Mouse (Mus musculus): ENCODE results near the gene Clip3. TPM values are rescaled to one million over a fixed set of nuclear protein-coding genes. Genes with fewer than 3 reads are reported as not detected.

Clip3 gene
- polyA plus RNA-seq, 1 experiment from 2014 or later, result 12.8 TPM

- H3K4me3 ChIP-seq (ENCODE audit: control insufficient read depth in 1 of 2, insufficient read depth in 1 of 2, low read depth in 1 of 2, low read length in 2 of 2), result no peak overlapping the region
- peaks cover 12 to 18% of the 10 kb centered on the region in 2 experiments; a peak in 3 of 4 replicates for H3K4me1 ChIP-seq (ENCODE audit: control insufficient read depth in 2 of 2, insufficient read depth in 2 of 2, low read length in 2 of 2)
- H3K27me3 ChIP-seq (ENCODE audit: control insufficient read depth, insufficient read depth, low read length), result no peaks in the 10 kb centered on the region
- 46% methylated on average over 27 of the region's 27 CpGs for WGBS
- ATAC-seq (ENCODE audit: insufficient number of reproducible peaks, insufficient read depth, low FRiP score, low read depth), result no peak
- H3K27ac ChIP-seq (replicated peaks in 1 of 2; ENCODE audit: control insufficient read depth in 1 of 2, insufficient read depth in 1 of 2, low read depth in 2 of 2, low read length in 2 of 2), result no peak overlapping the region
- no peak overlapping the region for H3K9ac ChIP-seq (ENCODE audit: low read length)
- H3K9me3 ChIP-seq (ENCODE audit: control insufficient read depth, low read length), result no peaks in the 10 kb centered on the region
- H3K4me2 ChIP-seq (ENCODE audit: low read length), result no peak overlapping the region
- H3K36me3 ChIP-seq (ENCODE audit: control insufficient read depth, insufficient read depth, low read length), result peaks cover 14% of the 10 kb centered on the region; the same call in 1 of the 2 replicates
Measured at GRCm38 (mm10) chr7:30313666-30314320, 22.3 kb downstream of the Clip3 start.

GRCm38 (mm10) chr7:30314721-30315155 is 23.2 kb downstream of the Clip3 start, which contains the start of gene Syne4:
Gene Syne4 (plus strand): TSS chr7:30314807.
- Histone ChIP-seq H3K4me2 (ENCODE audit: low read length) (peak within 1 kb of the TSS; percentile 59), H3K9me3 (ENCODE audit: control insufficient read depth, low read length) (no peaks in the 10 kb centered on the region), H3K4me3 (ENCODE audit: control insufficient read depth in 1 of 2, insufficient read depth in 1 of 2, low read depth in 1 of 2, low read length in 2 of 2) (peak within 1 kb of the TSS; percentile 26 to 36), H3K4me1 (ENCODE audit: control insufficient read depth in 2 of 2, insufficient read depth in 2 of 2, low read length in 2 of 2) (peaks cover 6 to 10% of the 10 kb centered on the region in 2 experiments; a peak in 3 of 4 replicates), H3K9ac (ENCODE audit: low read length) (peak within 1 kb of the TSS; percentile 67), H3K27me3 (ENCODE audit: control insufficient read depth, insufficient read depth, low read length) (no peaks in the 10 kb centered on the region), H3K27ac (replicated peaks in 1 of 2; ENCODE audit: control insufficient read depth in 1 of 2, insufficient read depth in 1 of 2, low read depth in 2 of 2, low read length in 2 of 2) (no peak within 1 kb of the TSS), H3K36me3 (ENCODE audit: control insufficient read depth, insufficient read depth, low read length) (peaks cover 14% of the 10 kb centered on the region; the same call in 1 of the 2 replicates)
- ATAC-seq (ENCODE audit: insufficient number of reproducible peaks, insufficient read depth, low FRiP score, low read depth), result no peak
- WGBS, result 3% methylated on average over 9 of the region's 9 CpGs

GRCm38 (mm10) chr7:30315559-30316529 is 24.3 kb downstream of the Clip3 start:
- H3K36me3 ChIP-seq (ENCODE audit: control insufficient read depth, insufficient read depth, low read length), result peaks cover 14% of the 10 kb centered on the region; the same call in 1 of the 2 replicates
- WGBS, result 75% methylated on average over 13 of the region's 13 CpGs
- no peaks in the 10 kb centered on the region for H3K27me3 ChIP-seq (ENCODE audit: control insufficient read depth, insufficient read depth, low read length)
- H3K9ac ChIP-seq (ENCODE audit: low read length), result no peak overlapping the region
- H3K4me1 ChIP-seq (ENCODE audit: control insufficient read depth in 2 of 2, insufficient read depth in 2 of 2, low read length in 2 of 2), result peaks cover 6 to 8% of the 10 kb centered on the region in 2 experiments; a peak in 3 of 4 replicates
- H3K9me3 ChIP-seq (ENCODE audit: control insufficient read depth, low read length), result no peaks in the 10 kb centered on the region
- H3K4me2 ChIP-seq (ENCODE audit: low read length), result no peak overlapping the region
- no peak for ATAC-seq (ENCODE audit: insufficient number of reproducible peaks, insufficient read depth, low FRiP score, low read depth)
- no peak overlapping the region for H3K4me3 ChIP-seq (ENCODE audit: control insufficient read depth in 1 of 2, insufficient read depth in 1 of 2, low read depth in 1 of 2, low read length in 2 of 2)
- no peak overlapping the region for H3K27ac ChIP-seq (replicated peaks in 1 of 2; ENCODE audit: control insufficient read depth in 1 of 2, insufficient read depth in 1 of 2, low read depth in 2 of 2, low read length in 2 of 2)

GRCm38 (mm10) chr7:30318142-30318541 is 26.6 kb downstream of the Clip3 start:
- 0 out of 2 replicates have a peak, but pooled peaks cover under 1% of the 10 kb centered on the region for H3K36me3 ChIP-seq (ENCODE audit: control insufficient read depth, insufficient read depth, low read length)
- H3K9me3 ChIP-seq (ENCODE audit: control insufficient read depth, low read length), result no peaks in the 10 kb centered on the region
- 81% methylated on average over 3 of the region's 3 CpGs for WGBS
- H3K27ac ChIP-seq (replicated peaks in 1 of 2; ENCODE audit: control insufficient read depth in 1 of 2, insufficient read depth in 1 of 2, low read depth in 2 of 2, low read length in 2 of 2), result no peak overlapping the region
- no peaks in the 10 kb centered on the region for H3K27me3 ChIP-seq (ENCODE audit: control insufficient read depth, insufficient read depth, low read length)
- H3K4me3 ChIP-seq (ENCODE audit: control insufficient read depth in 1 of 2, insufficient read depth in 1 of 2, low read depth in 1 of 2, low read length in 2 of 2), result no peak overlapping the region
- no peak overlapping the region for H3K9ac ChIP-seq (ENCODE audit: low read length)
- no peak for ATAC-seq (ENCODE audit: insufficient number of reproducible peaks, insufficient read depth, low FRiP score, low read depth)
- H3K4me1 ChIP-seq (ENCODE audit: control insufficient read depth in 2 of 2, insufficient read depth in 2 of 2, low read length in 2 of 2), result peaks cover 9 to 21% of the 10 kb centered on the region in 2 experiments
- H3K4me2 ChIP-seq (ENCODE audit: low read length), result no peak overlapping the region

GRCm38 (mm10) chr7:30320946-30321345 is 29.4 kb downstream of the Clip3 start:
- H3K4me3 ChIP-seq (ENCODE audit: control insufficient read depth in 1 of 2, insufficient read depth in 1 of 2, low read depth in 1 of 2, low read length in 2 of 2), result peak overlapping the region in 1 of 2 experiments; percentile 80; a peak in 2 of 4 replicates
- H3K27ac ChIP-seq (replicated peaks in 1 of 2; ENCODE audit: control insufficient read depth in 1 of 2, insufficient read depth in 1 of 2, low read depth in 2 of 2, low read length in 2 of 2), result 0 out of 4 replicates have a peak overlapping the region, but pooled peaks of 1 of the 2 experiments have one; percentile 92
- peaks cover 3 to 14% of the 10 kb centered on the region in 2 experiments; a peak in 3 of 4 replicates for H3K4me1 ChIP-seq (ENCODE audit: control insufficient read depth in 2 of 2, insufficient read depth in 2 of 2, low read length in 2 of 2)
- peak overlapping the region; percentile 93 for H3K9ac ChIP-seq (ENCODE audit: low read length)
- 81% methylated on average over 2 of the region's 2 CpGs for WGBS
- H3K36me3 ChIP-seq (ENCODE audit: control insufficient read depth, insufficient read depth, low read length), result no peaks in the 10 kb centered on the region
- H3K27me3 ChIP-seq (ENCODE audit: control insufficient read depth, insufficient read depth, low read length), result no peaks in the 10 kb centered on the region
- ATAC-seq (ENCODE audit: insufficient number of reproducible peaks, insufficient read depth, low FRiP score, low read depth), result no peak
- peak overlapping the region; percentile 89 for H3K4me2 ChIP-seq (ENCODE audit: low read length)
- H3K9me3 ChIP-seq (ENCODE audit: control insufficient read depth, low read length), result no peaks in the 10 kb centered on the region

GRCm38 (mm10) chr7:30321539-30322284 is 30.2 kb downstream of the Clip3 start, which contains the start of gene E130208F15Rik:
Gene E130208F15Rik (plus strand): TSS chr7:30321740.
- Histone ChIP-seq H3K9me3 (ENCODE audit: control insufficient read depth, low read length) (no peaks in the 10 kb centered on the region), H3K4me1 (ENCODE audit: control insufficient read depth in 2 of 2, insufficient read depth in 2 of 2, low read length in 2 of 2) (peaks cover 3 to 14% of the 10 kb centered on the region in 2 experiments; a peak in 3 of 4 replicates), H3K27ac (replicated peaks in 1 of 2; ENCODE audit: control insufficient read depth in 1 of 2, insufficient read depth in 1 of 2, low read depth in 2 of 2, low read length in 2 of 2) (peak within 1 kb of the TSS; percentile 88 to 92), H3K9ac (ENCODE audit: low read length) (peak within 1 kb of the TSS; percentile 93), H3K4me2 (ENCODE audit: low read length) (peak within 1 kb of the TSS; percentile 89), H3K27me3 (ENCODE audit: control insufficient read depth, insufficient read depth, low read length) (no peaks in the 10 kb centered on the region), H3K36me3 (ENCODE audit: control insufficient read depth, insufficient read depth, low read length) (no peaks in the 10 kb centered on the region), H3K4me3 (ENCODE audit: control insufficient read depth in 1 of 2, insufficient read depth in 1 of 2, low read depth in 1 of 2, low read length in 2 of 2) (peak within 1 kb of the TSS; percentile 80 to 83)
- under 1% methylated on average over 63 of the region's 63 CpGs for WGBS
- peak; percentile 38 for ATAC-seq (ENCODE audit: insufficient number of reproducible peaks, insufficient read depth, low FRiP score, low read depth)
